Mouse (Mus musculus): ENCODE data around the gene Gm49630.
"Not testable (repeated sequence)": the region's sequence is repeated elsewhere in the genome, so short reads cannot be mapped to it uniquely, and the experiment has no call there.

GRCm38 (mm10) chr17:7366676-7367374, 5.0 kb downstream of the Gm49630 start:
- TF ChIP-seq POLR2A (IDR thresholded peaks at IDR 0.05; ENCODE audit: borderline replicate concordance, low read depth, low read length); CTCF (IDR thresholded peaks at IDR 0.05; ENCODE audit: low read depth, low read length): not testable (repeated sequence)
